Mouse (Mus musculus): ENCODE measurements around the gene Hipk4. TPM values are rescaled to one million over a fixed set of nuclear protein-coding genes. Genes with fewer than 3 reads are reported as not detected.

The Hipk4 gene
- polyA plus RNA-seq, 1 experiment from 2014 or later, result 0.49 TPM

GRCm38 (mm10) chr7:27531707-27532106, 8.6 kb downstream of the Hipk4 start:
- H3K4me3 ChIP-seq (ENCODE audit: low read length), result no peak overlapping the region
- H3K27me3 ChIP-seq (replicated peaks; ENCODE audit: control insufficient read depth, insufficient read depth, low read length), result no peaks in the 10 kb centered on the region
- no peak overlapping the region for H3K27ac ChIP-seq (ENCODE audit: low read length)
- H3K36me3 ChIP-seq (ENCODE audit: control insufficient read depth, insufficient read depth, low read length), result peaks cover 9% of the 10 kb centered on the region; the same call in 1 of the 2 replicates
- ATAC-seq, result no peak
- no peak overlapping the region for H3K9ac ChIP-seq (ENCODE audit: low read depth, low read length)
- H3K4me1 ChIP-seq (ENCODE audit: control insufficient read depth, insufficient read depth, low read length), result no peaks in the 10 kb centered on the region
- no peak overlapping the region for H3K4me2 ChIP-seq (ENCODE audit: low read depth, low read length)
- 90% methylated on average over 10 of the region's 10 CpGs for WGBS
- no peaks in the 10 kb centered on the region for H3K9me3 ChIP-seq (ENCODE audit: control insufficient read depth, low read length)

DNA sequence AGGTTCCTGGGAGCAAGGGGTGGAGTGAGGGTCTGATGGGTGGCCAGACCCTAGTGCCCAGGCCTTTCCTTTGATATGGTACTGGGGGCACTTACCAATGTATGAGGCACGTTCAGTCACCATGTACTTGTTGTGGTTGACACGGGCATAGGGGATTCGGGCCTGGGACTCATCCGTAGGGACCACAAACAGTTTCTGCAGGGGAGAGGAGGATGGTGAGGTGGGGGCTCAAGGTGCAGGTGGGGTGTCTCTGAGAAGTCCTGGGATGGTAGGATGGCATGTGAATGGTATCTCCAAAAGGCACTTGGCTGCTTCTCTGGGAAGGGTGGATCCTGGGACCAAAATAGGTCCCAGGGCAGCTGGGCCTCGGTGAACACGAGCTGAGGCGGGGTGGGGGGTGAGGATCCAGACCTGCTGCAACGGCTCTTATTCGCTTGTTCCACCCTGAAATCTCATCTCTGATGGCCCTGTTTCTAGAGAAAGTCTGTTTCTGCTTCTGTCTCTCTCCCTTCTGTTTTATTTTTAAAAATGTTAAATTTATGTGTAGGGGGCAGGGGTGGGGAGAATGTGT, 9.5 kb downstream of the Hipk4 start:
- no peak for ATAC-seq
- no peaks in the 10 kb centered on the region for H3K9me3 ChIP-seq (ENCODE audit: control insufficient read depth, low read length)
- no peak overlapping the region for H3K9ac ChIP-seq (ENCODE audit: low read depth, low read length)
- H3K4me2 ChIP-seq (ENCODE audit: low read depth, low read length), result no peak overlapping the region
- H3K27me3 ChIP-seq (replicated peaks; ENCODE audit: control insufficient read depth, insufficient read depth, low read length), result no peaks in the 10 kb centered on the region
- H3K4me1 ChIP-seq (ENCODE audit: control insufficient read depth, insufficient read depth, low read length), result no peaks in the 10 kb centered on the region
- 90% methylated on average over 9 of the region's 9 CpGs for WGBS
- no peak overlapping the region for H3K27ac ChIP-seq (ENCODE audit: low read length)
- peaks cover 9% of the 10 kb centered on the region; the same call in 1 of the 2 replicates for H3K36me3 ChIP-seq (ENCODE audit: control insufficient read depth, insufficient read depth, low read length)
- H3K4me3 ChIP-seq (ENCODE audit: low read length), result no peak overlapping the region

DNA sequence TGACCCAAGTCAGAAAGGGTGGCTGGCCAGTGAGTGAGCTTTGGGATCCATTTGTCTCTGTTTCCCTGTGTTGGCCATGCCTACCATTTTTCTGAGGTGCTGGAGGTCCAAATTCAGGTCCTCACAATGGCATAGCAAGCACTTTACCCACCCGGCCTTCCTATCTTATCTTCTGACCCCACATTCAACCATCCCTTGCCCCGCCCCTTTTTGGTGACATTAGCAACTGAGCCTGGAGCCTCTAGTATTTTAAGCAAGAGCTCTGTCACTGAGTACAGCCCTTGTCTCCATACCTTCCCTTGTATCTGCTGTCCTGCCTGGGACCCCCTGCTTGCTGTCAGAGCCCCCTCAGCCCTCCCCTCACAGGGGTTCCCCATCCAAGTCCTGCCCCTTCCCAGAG, 12.3 kb downstream of the Hipk4 start:
- no peak overlapping the region for H3K27ac ChIP-seq (ENCODE audit: low read length)
- no peaks in the 10 kb centered on the region for H3K9me3 ChIP-seq (ENCODE audit: control insufficient read depth, low read length)
- H3K9ac ChIP-seq (ENCODE audit: low read depth, low read length), result no peak overlapping the region
- H3K4me2 ChIP-seq (ENCODE audit: low read depth, low read length), result no peak overlapping the region
- H3K4me1 ChIP-seq (ENCODE audit: control insufficient read depth, insufficient read depth, low read length), result no peaks in the 10 kb centered on the region
- no peak for ATAC-seq
- WGBS, result 75% methylated on average over 2 of the region's 2 CpGs
- H3K4me3 ChIP-seq (ENCODE audit: low read length), result no peak overlapping the region
- peaks cover 5% of the 10 kb centered on the region; the same call in 1 of the 2 replicates for H3K36me3 ChIP-seq (ENCODE audit: control insufficient read depth, insufficient read depth, low read length)
- no peaks in the 10 kb centered on the region for H3K27me3 ChIP-seq (replicated peaks; ENCODE audit: control insufficient read depth, insufficient read depth, low read length)

DNA sequence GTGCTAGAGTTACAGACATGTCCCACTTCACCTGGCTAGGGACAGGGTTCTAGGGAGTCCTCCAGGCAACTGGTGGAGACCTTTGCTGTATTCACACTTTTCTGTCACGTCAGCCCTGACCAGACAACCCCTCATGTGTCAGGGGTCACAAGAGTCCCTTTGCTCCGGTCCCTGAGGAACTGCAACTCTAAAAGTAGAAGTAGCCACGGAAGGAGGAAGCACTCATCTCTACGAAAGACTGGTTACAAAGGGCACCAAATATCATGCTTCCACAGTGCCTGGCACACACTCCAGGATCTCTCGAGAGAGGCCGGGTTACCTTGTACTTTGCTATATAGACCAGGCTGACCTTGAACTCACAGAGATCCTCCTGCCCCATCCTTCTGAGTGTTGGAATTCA, 13.6 kb downstream of the Hipk4 start:
- H3K4me1 ChIP-seq (ENCODE audit: control insufficient read depth, insufficient read depth, low read length), result no peaks in the 10 kb centered on the region
- H3K4me2 ChIP-seq (ENCODE audit: low read depth, low read length), result no peak overlapping the region
- no peak overlapping the region for H3K9ac ChIP-seq (ENCODE audit: low read depth, low read length)
- 92% methylated on average over 6 of the region's 6 CpGs for WGBS
- H3K27me3 ChIP-seq (replicated peaks; ENCODE audit: control insufficient read depth, insufficient read depth, low read length), result no peaks in the 10 kb centered on the region
- no peak for ATAC-seq
- H3K36me3 ChIP-seq (ENCODE audit: control insufficient read depth, insufficient read depth, low read length), result peaks cover 5% of the 10 kb centered on the region; the same call in 1 of the 2 replicates
- no peak overlapping the region for H3K27ac ChIP-seq (ENCODE audit: low read length)
- H3K4me3 ChIP-seq (ENCODE audit: low read length), result no peak overlapping the region
- H3K9me3 ChIP-seq (ENCODE audit: control insufficient read depth, low read length), result no peaks in the 10 kb centered on the region

DNA sequence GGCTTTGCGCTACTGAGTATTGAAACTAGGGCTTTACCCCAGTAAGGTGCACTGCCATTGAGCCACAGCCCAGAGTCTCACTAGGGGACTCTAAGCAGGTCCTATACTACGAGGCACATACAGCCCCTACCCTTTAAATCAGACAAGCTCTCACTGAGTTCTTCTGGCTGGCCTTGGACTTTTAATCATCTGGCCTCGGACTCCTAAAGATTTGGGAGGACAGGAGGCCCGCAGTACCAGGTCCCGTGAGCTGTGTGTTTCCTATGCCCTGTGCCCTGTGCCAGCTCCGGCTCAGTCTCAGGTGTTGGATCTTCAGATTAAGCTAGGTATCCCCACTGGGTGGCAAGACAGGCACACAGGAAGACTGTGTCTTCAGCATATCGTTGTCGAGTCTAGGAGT, 14.9 kb downstream of the Hipk4 start:
- Histone ChIP-seq H3K36me3 (ENCODE audit: control insufficient read depth, insufficient read depth, low read length) (no peaks in the 10 kb centered on the region; the same call in 1 of the 2 replicates), H3K9ac (ENCODE audit: low read depth, low read length) (no peak overlapping the region), H3K9me3 (ENCODE audit: control insufficient read depth, low read length) (no peaks in the 10 kb centered on the region), H3K4me1 (ENCODE audit: control insufficient read depth, insufficient read depth, low read length) (peaks cover 6% of the 10 kb centered on the region; the same call in 1 of the 2 replicates), H3K4me3 (ENCODE audit: low read length) (no peak overlapping the region), H3K27ac (ENCODE audit: low read length) (no peak overlapping the region), H3K27me3 (replicated peaks; ENCODE audit: control insufficient read depth, insufficient read depth, low read length) (no peaks in the 10 kb centered on the region), H3K4me2 (ENCODE audit: low read depth, low read length) (no peak overlapping the region)
- 84% methylated on average over 8 of the region's 8 CpGs for WGBS
- no peak for ATAC-seq

DNA sequence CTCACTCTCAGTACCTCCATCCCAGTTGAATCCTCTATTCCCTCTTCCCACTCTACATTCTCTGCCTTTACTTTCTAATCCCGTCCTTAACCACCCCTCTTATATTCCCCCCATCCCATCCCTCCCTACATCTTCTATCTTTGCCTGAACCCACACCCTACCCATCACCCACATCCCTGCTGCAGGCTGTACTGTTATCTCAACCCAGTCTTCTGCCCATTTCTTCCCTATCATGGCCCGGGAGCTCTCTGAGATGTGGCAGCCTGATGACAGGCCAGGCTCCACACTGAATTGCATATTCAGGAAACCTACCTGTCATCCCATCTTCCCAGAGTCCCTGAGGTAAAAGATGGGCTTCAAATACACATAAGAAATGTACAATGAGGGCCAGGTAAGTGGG, 15.7 kb downstream of the Hipk4 start:
- ATAC-seq, result no peak
- H3K27ac ChIP-seq (ENCODE audit: low read length), result no peak overlapping the region
- no peak overlapping the region for H3K9ac ChIP-seq (ENCODE audit: low read depth, low read length)
- no peaks in the 10 kb centered on the region for H3K9me3 ChIP-seq (ENCODE audit: control insufficient read depth, low read length)
- 92% methylated on average over 2 of the region's 2 CpGs for WGBS
- peaks cover 10% of the 10 kb centered on the region; the same call in 1 of the 2 replicates for H3K4me1 ChIP-seq (ENCODE audit: control insufficient read depth, insufficient read depth, low read length)
- no peaks in the 10 kb centered on the region for H3K27me3 ChIP-seq (replicated peaks; ENCODE audit: control insufficient read depth, insufficient read depth, low read length)
- no peak overlapping the region for H3K4me3 ChIP-seq (ENCODE audit: low read length)
- H3K4me2 ChIP-seq (ENCODE audit: low read depth, low read length), result no peak overlapping the region
- H3K36me3 ChIP-seq (ENCODE audit: control insufficient read depth, insufficient read depth, low read length), result no peaks in the 10 kb centered on the region; the same call in 1 of the 2 replicates

DNA sequence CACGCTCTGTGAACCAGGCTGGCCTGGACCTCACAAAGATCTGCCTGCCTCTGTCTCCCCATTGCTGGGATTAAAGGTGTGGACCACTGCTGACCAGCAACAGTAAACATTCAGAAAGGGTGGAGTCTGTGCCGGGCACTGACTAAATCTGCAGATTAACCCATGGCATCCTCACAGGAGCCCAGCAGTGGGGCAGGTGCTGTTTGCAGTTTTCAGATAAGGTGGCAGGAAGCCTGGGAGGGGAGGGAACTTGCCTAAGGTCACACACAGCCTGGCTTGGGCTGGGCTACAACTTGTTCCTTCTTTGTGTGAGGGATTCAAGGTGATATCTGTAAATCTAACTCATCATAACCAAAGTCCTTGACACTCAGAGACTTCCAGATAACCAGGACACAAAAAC, 17.5 kb downstream of the Hipk4 start:
- Histone ChIP-seq H3K27ac (ENCODE audit: low read length) (no peak overlapping the region), H3K9ac (ENCODE audit: low read depth, low read length) (no peak overlapping the region), H3K4me2 (ENCODE audit: low read depth, low read length) (no peak overlapping the region), H3K9me3 (ENCODE audit: control insufficient read depth, low read length) (no peaks in the 10 kb centered on the region), H3K4me1 (ENCODE audit: control insufficient read depth, insufficient read depth, low read length) (peaks cover 10% of the 10 kb centered on the region; the same call in 1 of the 2 replicates), H3K27me3 (replicated peaks; ENCODE audit: control insufficient read depth, insufficient read depth, low read length) (no peaks in the 10 kb centered on the region), H3K4me3 (ENCODE audit: low read length) (no peak overlapping the region), H3K36me3 (ENCODE audit: control insufficient read depth, insufficient read depth, low read length) (no peaks in the 10 kb centered on the region; the same call in 1 of the 2 replicates)
- ATAC-seq, result 0 out of 2 replicates have a peak, but pooled peaks have one; percentile 29
- 73% methylated on average over 2 of the region's 2 CpGs for WGBS

- H3K4me2 ChIP-seq (ENCODE audit: low read depth, low read length), result no peak overlapping the region
- WGBS, result 82% methylated on average over 6 of the region's 6 CpGs
- ATAC-seq, result no peak
- H3K9ac ChIP-seq (ENCODE audit: low read depth, low read length), result no peak overlapping the region
- H3K9me3 ChIP-seq (ENCODE audit: control insufficient read depth, low read length), result no peaks in the 10 kb centered on the region
- H3K4me3 ChIP-seq (ENCODE audit: low read length), result no peak overlapping the region
- peaks cover 10% of the 10 kb centered on the region; the same call in 1 of the 2 replicates for H3K4me1 ChIP-seq (ENCODE audit: control insufficient read depth, insufficient read depth, low read length)
- H3K27me3 ChIP-seq (replicated peaks; ENCODE audit: control insufficient read depth, insufficient read depth, low read length), result no peaks in the 10 kb centered on the region
- H3K27ac ChIP-seq (ENCODE audit: low read length), result no peak overlapping the region
- no peaks in the 10 kb centered on the region; the same call in 1 of the 2 replicates for H3K36me3 ChIP-seq (ENCODE audit: control insufficient read depth, insufficient read depth, low read length)
These were observed 17.9 kb downstream of the Hipk4 start for GRCm38 (mm10) chr7:27540935-27541334.

- no peak overlapping the region for H3K4me2 ChIP-seq (ENCODE audit: low read depth, low read length)
- WGBS, result 80% methylated on average over 16 of the region's 16 CpGs
- H3K9ac ChIP-seq (ENCODE audit: low read depth, low read length), result no peak overlapping the region
- H3K9me3 ChIP-seq (ENCODE audit: control insufficient read depth, low read length), result no peaks in the 10 kb centered on the region
- H3K27ac ChIP-seq (ENCODE audit: low read length), result no peak overlapping the region
- no peaks in the 10 kb centered on the region; the same call in 1 of the 2 replicates for H3K36me3 ChIP-seq (ENCODE audit: control insufficient read depth, insufficient read depth, low read length)
- H3K4me1 ChIP-seq (ENCODE audit: control insufficient read depth, insufficient read depth, low read length), result peaks cover 10% of the 10 kb centered on the region; the same call in 1 of the 2 replicates
- H3K27me3 ChIP-seq (replicated peaks; ENCODE audit: control insufficient read depth, insufficient read depth, low read length), result no peaks in the 10 kb centered on the region
- no peak overlapping the region for H3K4me3 ChIP-seq (ENCODE audit: low read length)
- no peak for ATAC-seq
These were observed 18.4 kb downstream of the Hipk4 start for GRCm38 (mm10) chr7:27541431-27541830.
